Mouse (Mus musculus) bone marrow macrophage, adult 2 months (primary cell): Measurements from ENCODE around the gene Clba1.

ENCODE experiments used
- CTCF ChIP-seq: IDR thresholded peaks from 2 replicates; pipeline ENCODE4 v1.5.1; 2012; ENCODE audit warnings: low read depth, mild to moderate bottlenecking, low read length, moderate library complexity
- POLR2A ChIP-seq: IDR thresholded peaks from 2 replicates; pipeline ENCODE4 v1.6.1; 2012; ENCODE audit warnings: mild to moderate bottlenecking, low read depth, low read length, borderline replicate concordance

DNA sequence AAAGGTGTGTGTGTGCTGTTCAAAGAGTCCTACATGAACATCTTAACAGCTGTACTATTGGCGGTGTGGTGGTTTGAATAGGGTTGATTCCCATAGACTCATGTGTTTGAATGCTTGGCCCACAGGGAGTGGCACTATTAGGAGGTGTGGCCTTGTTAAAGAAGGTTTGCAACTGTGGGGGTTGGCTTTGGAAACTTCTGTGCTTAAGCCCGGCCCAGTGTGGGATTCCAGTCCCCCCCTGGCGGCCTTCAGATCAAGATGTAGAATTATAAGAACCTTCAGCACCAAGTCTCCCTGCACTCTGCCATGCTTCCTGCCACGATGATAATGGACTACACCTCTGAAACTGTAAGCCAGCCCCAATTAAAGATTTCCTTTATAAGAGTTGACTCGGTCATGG is 23.7 kb downstream of the Clba1 start:
- TF ChIP-seq CTCF (no peak), POLR2A (no peak)
